Mouse (Mus musculus) central nervous system, embryonic 18 days (tissue): ENCODE data around the gene Exoc7. TPM values are rescaled to one million over a fixed set of nuclear protein-coding genes. Genes with fewer than 3 reads are reported as not detected.

Experiments
- polyA plus RNA-seq: library from polyadenylated mRNA; depleted of rRNA; stranded (reverse); fragments of >200 nt; gene quantifications from 2 replicates; pipeline ENCODE4 v1.2.3, GENCODE M21; 2012; rRNA removed

Gene Exoc7
- 83.4 and 97.8 TPM in 2 replicates for polyA plus RNA-seq

DNA sequence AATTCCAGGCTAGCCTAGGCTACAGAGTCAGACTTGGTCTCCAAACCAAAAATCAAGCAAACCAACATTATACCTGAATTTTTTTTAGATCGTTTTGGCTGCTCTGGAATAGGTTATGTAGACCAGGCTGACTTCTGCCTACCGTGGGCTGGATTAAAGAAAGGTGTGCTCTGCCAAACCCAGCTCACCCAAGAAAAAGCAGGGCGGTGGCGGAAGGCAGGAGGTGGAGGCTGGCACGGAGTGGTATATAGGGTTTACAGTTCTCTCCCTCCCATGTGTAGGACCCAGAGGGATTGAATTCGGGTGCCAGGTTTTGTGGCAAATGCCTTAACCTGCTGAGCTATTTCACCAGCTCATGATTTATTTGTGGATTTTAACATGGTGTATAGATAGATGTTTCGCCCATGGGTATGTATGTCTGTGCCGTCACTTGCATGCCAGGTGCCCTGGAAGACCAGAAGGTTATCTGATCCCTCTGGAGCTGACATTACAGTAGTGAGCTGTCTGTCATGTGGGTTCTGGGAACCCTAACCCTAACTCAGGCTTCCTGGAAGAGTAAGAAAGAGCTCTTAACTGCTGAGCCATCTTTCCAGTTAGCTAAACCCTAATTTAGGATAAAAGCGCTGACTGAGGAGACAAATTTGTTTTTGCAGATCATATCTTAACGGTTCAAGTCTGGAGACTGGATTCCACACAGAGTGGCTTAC lies at the start of gene Exoc7:
TSS of gene Exoc7 (minus strand) at position 215 of the 707 bp plus-strand sequence.

DNA sequence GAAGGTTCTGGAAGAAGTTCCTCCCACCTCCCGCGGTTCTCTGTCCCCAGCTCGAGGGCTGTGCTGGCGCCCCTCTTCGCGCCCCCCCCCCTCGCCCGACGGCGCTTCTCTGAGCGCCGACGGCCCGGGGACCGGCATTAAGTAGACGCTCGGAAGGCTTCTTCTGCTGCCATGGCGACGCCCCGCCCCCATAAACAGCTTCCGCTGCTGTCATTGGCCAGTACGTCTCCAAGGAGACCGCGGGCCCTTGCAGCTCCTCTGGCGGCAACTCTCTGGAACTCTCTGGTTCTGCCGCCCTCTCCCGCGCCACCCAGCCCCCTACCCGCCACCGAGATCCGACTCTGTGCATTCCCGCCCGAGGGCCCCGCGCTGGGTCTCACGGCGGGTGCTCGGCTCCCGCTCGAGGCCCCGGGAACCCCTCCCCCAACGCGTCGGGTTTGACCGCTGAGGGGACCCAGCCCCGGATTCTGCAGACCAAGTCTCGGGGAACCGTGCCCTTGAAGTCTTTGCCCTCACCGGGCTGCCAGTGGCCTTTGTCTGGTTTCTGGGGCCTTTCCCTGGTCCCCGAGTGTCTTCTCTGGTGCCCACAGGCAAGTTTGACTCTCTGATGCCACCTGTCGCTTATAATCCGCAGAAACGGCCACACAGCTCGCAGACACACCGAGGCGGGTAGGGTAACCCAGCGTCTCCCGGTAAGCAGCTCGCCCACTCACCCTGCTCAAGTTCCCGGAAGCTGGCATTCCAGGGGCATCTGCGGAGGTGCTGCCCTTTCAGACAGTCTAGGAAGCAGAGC lies 28.4 kb upstream of the Exoc7 start, which contains the start of gene Foxj1:
TSS of gene Foxj1 (minus strand) at position 156 of the 793 bp plus-strand sequence.

DNA sequence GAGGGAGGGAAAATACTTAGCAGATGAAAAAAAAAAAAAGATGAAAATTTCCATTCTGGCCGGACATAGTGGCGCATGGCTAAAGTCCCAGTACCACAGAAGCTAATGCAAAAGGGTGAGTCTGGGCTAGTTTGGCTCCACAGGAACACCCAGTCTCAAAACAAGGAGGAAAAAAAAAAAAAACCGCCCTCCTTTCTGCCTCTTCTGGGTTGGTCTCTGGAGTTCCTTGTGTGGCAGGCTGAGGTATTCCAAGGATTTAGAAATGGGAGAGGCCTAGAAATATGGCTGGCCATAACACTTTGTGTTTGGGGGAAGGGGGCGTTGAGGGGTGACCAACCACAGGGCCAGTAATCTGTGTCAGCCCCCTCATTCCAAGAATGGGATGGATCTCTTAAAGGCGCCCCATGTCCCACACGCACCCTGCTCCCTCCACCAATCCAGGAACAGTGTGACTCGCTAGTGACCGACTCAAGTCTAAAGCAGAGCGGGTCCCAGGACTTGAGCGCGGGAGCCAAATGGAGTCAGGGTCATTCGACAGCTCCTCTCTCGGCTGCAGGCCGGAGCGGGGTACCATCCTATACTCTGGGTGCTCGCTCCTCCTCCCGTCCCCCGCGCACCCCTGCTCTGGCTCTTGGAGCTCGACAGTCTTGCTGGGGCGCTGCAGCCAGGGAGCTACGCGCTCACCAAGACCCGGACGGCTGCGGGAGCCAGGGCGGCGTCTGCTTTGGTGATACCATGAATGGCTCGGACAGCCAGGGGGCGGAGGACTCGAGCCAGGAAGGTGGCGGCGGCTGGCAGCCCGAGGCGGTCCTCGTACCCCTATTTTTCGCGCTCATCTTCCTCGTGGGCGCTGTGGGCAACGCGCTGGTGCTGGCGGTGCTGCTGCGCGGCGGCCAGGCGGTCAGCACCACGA lies 26.0 kb downstream of the Exoc7 start, which contains the start of gene Galr2:
TSS of gene Galr2 (plus strand) at position 189 of the 913 bp plus-strand sequence.

GRCm38 (mm10) chr11:116274045-116274666 lies 32.9 kb downstream of the Exoc7 start, which contains the start of gene Srp68:
TSS of gene Srp68 (minus strand) at chr11:116274217.

Other genes with a start within 250 kb of the Exoc7 start
- 0.57 and 0.70 TPM in 2 replicates for gene Unc13d, start 229.3 kb downstream of the Exoc7 start, polyA plus RNA-seq
- 132 and 148 TPM in 2 replicates for gene Wbp2, start 220.2 kb downstream of the Exoc7 start, polyA plus RNA-seq
- gene Trim47, start 180.0 kb downstream of the Exoc7 start, polyA plus RNA-seq = 8.4 and 9.3 TPM in 2 replicates
- gene Trim65, start 176.1 kb downstream of the Exoc7 start, polyA plus RNA-seq = 3.0 and 3.3 TPM in 2 replicates
- 31.1 and 35.5 TPM in 2 replicates for gene Mrpl38, start 168.4 kb downstream of the Exoc7 start, polyA plus RNA-seq
- gene Fbf1, start 139.1 kb downstream of the Exoc7 start, polyA plus RNA-seq = 150 and 152 TPM in 2 replicates
- gene Ten1, start 108.4 kb downstream of the Exoc7 start, polyA plus RNA-seq = 57.2 and 60.7 TPM in 2 replicates
- gene Acox1, start 108.2 kb downstream of the Exoc7 start, polyA plus RNA-seq = 89.6 and 91.1 TPM in 2 replicates
- 0.95 and 1.3 TPM in 2 replicates for gene Evpl, start 69.2 kb downstream of the Exoc7 start, polyA plus RNA-seq
- 65.6 and 66.3 TPM in 2 replicates for gene Srp68, start 33.0 kb downstream of the Exoc7 start, polyA plus RNA-seq
- gene Galr2, start 26.3 kb downstream of the Exoc7 start, polyA plus RNA-seq = 0.21 and 0.25 TPM in 2 replicates
- gene Foxj1, start 28.2 kb upstream of the Exoc7 start, polyA plus RNA-seq = 12.1 and 16.5 TPM in 2 replicates
- 82.0 and 88.9 TPM in 2 replicates for gene Rnf157, start 105.8 kb upstream of the Exoc7 start, polyA plus RNA-seq
- gene Ubald2, start 126.9 kb upstream of the Exoc7 start, polyA plus RNA-seq = 119 and 147 TPM in 2 replicates
- 0.10 and 0.29 TPM in 2 replicates for gene Qrich2, start 159.0 kb upstream of the Exoc7 start, polyA plus RNA-seq
- gene Prpsap1, start 187.0 kb upstream of the Exoc7 start, polyA plus RNA-seq = 117 and 130 TPM in 2 replicates
- 8.1 and 8.2 TPM in 2 replicates for gene Sphk1, start 223.7 kb upstream of the Exoc7 start, polyA plus RNA-seq